24 mouse cellular contexts compared by ENCODE assay signal in the genomic region with DNA sequence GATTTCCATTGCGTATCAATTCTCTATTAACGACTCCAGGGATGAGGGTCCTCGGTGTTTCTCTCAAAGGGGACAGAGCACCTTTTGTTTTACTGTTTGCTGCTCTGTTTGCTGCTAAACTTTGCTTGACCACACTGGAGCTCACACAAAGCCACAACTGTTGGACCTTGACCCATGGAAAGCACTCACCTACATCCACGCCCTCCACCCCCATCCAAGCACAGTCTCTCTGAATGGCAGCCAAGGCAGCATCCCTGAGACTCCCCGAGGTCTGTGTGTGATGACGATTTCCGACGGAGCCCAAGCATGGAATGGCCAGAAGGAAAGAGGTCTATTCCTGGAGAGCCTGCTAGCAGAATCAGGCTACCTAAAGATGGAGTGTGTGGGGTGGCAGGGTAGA. TPM values are rescaled to one million over a fixed set of nuclear protein-coding genes. Genes with fewer than 3 reads are reported as not detected.
DNase-seq lines count a peak whose midpoint lies in the region; ATAC-seq and TF ChIP-seq lines count a peak whose summit lies in the region.
"Had no signal": no experiment of that assay in that cellular context is flagged by ENCODE, and none has a peak within 500 bp of the region (broad histone marks: within the 10 kb centered on the region; RNA-seq: fewer than 3 reads in every experiment).

No protein-coding gene starts in this region.

- TF ChIP-seq POLR2A in kidney, adult 2 months (IDR thresholded peaks at IDR 0.05; ENCODE audit: low read depth, low read length): no peak
- no peak for TF ChIP-seq POLR2A in liver, adult 2 months (IDR thresholded peaks at IDR 0.05; ENCODE audit: extremely low read depth, insufficient read depth, low read length)

- H3K27ac ChIP-seq in kidney, adult 2 months (ENCODE audit: insufficient read depth, low read depth, low read length): peak overlapping the region; percentile 48; the same call in 1 of the 2 replicates
- H3K27ac ChIP-seq in kidney, embryonic 15.5 days: 0 out of 2 replicates have a peak overlapping the region, but pooled peaks have one; percentile 2
- no peak overlapping the region for H3K27ac ChIP-seq in liver, adult 2 months (replicated peaks; ENCODE audit: insufficient read depth, low read depth, low read length)
- H3K27ac ChIP-seq in stomach, embryonic 16.5 days (ENCODE audit: low read length): no peak overlapping the region
- H3K27ac ChIP-seq: forebrain, embryonic 15.5 days; heart, adult 2 months; limb, embryonic 13.5 days; lung, embryonic 15.5 days; neural tube, embryonic 13.5 days had no signal

- H3K36me3 ChIP-seq in kidney, adult 2 months (ENCODE audit: control insufficient read depth, insufficient read depth, low read length): no peaks in the 10 kb centered on the region
- H3K36me3 ChIP-seq in kidney, embryonic 15.5 days: no peaks in the 10 kb centered on the region
- no peaks in the 10 kb centered on the region for H3K36me3 ChIP-seq in liver, adult 2 months (ENCODE audit: control insufficient read depth, insufficient read depth, low read length)
- no peaks in the 10 kb centered on the region for H3K36me3 ChIP-seq in stomach, embryonic 16.5 days (ENCODE audit: control insufficient read depth, insufficient read depth, low read length)
- H3K36me3 ChIP-seq: forebrain, embryonic 15.5 days; limb, embryonic 13.5 days; lung, embryonic 15.5 days; neural tube, embryonic 13.5 days had no signal

- H3K4me2 ChIP-seq in kidney, embryonic 15.5 days: no peak overlapping the region
- H3K4me2 ChIP-seq in stomach, embryonic 16.5 days (ENCODE audit: low read depth, low read length): no peak overlapping the region
- H3K4me2 ChIP-seq: forebrain, embryonic 15.5 days; limb, embryonic 13.5 days; lung, embryonic 15.5 days; neural tube, embryonic 13.5 days had no signal

- WGBS in kidney, adult 2 months: 40% methylated on average over 8 of the region's 8 CpGs
- WGBS in kidney, embryonic 15.5 days: 67% methylated on average over 8 of the region's 8 CpGs
- WGBS in liver, adult 2 months: 23% methylated on average over 8 of the region's 8 CpGs
- 66% methylated on average over 8 of the region's 8 CpGs for WGBS in stomach, embryonic 16.5 days

- H3K27me3 ChIP-seq in kidney, adult 2 months (replicated peaks; ENCODE audit: control insufficient read depth, insufficient read depth, low read length): no peaks in the 10 kb centered on the region
- no peaks in the 10 kb centered on the region for H3K27me3 ChIP-seq in kidney, embryonic 15.5 days
- no peaks in the 10 kb centered on the region for H3K27me3 ChIP-seq in liver, adult 2 months (ENCODE audit: control insufficient read depth, insufficient read depth, low read length)
- no peaks in the 10 kb centered on the region for H3K27me3 ChIP-seq in stomach, embryonic 16.5 days (ENCODE audit: control insufficient read depth, insufficient read depth, low read length)
- H3K27me3 ChIP-seq: forebrain, embryonic 15.5 days; limb, embryonic 13.5 days; lung, embryonic 15.5 days; neural tube, embryonic 13.5 days had no signal

- no peak overlapping the region for H3K4me3 ChIP-seq in kidney, adult 2 months (ENCODE audit: insufficient read depth, low read depth, low read length)
- no peak overlapping the region for H3K4me3 ChIP-seq in kidney, embryonic 15.5 days (replicated peaks)
- no peak overlapping the region for H3K4me3 ChIP-seq in liver, adult 2 months (ENCODE audit: insufficient read depth, low read depth, low read length)
- no peak overlapping the region for H3K4me3 ChIP-seq in stomach, embryonic 16.5 days (replicated peaks; ENCODE audit: low read length)
- H3K4me3 ChIP-seq: forebrain, embryonic 15.5 days; heart, adult 2 months; limb, embryonic 13.5 days; lung, embryonic 15.5 days; neural tube, embryonic 13.5 days had no signal

- DNase-seq in kidney, adult 2 months: peak; percentile 93
- peak; percentile 89 for DNase-seq in liver, adult 2 months (ENCODE audit: extremely low read depth, low read depth, low spot score)
- DNase-seq in cerebellum, adult 11-12 months: no peak
- no peak for DNase-seq in c-Kit-positive CD71-positive TER-119-positive erythroid progenitor cells, embryonic 14.5 days (ENCODE audit: low spot score)
- DNase-seq: cerebellum, postnatal 14 days; embryo, embryonic 11 days; gastrocnemius, postnatal 14 days; heart, adult 2 months; heart, postnatal 4 days; lung, postnatal 4 days; right cerebral cortex, adult 18-20 months; thymus, adult 2 months had no signal

- TF ChIP-seq CTCF in kidney, adult 2 months (conservative IDR thresholded peaks at IDR 0.05; ENCODE audit: insufficient read depth, insufficient read length, low read depth, low read length): no peak
- TF ChIP-seq CTCF in liver, adult 2 months (IDR thresholded peaks at IDR 0.05; ENCODE audit: low read depth, low read length): no peak

- H3K79me2 ChIP-seq in liver, adult 2 months (ENCODE audit: control insufficient read depth, insufficient read depth, low read length): no peaks in the 10 kb centered on the region

- H3K9ac ChIP-seq in kidney, embryonic 15.5 days: no peak overlapping the region
- H3K9ac ChIP-seq in liver, adult 2 months (ENCODE audit: low read depth, low read length): no peak overlapping the region
- H3K9ac ChIP-seq in stomach, embryonic 16.5 days (ENCODE audit: low read length): no peak overlapping the region
- H3K9ac ChIP-seq: forebrain, embryonic 15.5 days; limb, embryonic 13.5 days; lung, embryonic 15.5 days; neural tube, embryonic 13.5 days had no signal

- no peak for ATAC-seq in kidney, embryonic 15.5 days (replicated peaks; ENCODE audit: low FRiP score)
- ATAC-seq in stomach, embryonic 16.5 days (ENCODE audit: insufficient read depth, low FRiP score): 0 out of 2 replicates have a peak, but pooled peaks have one; percentile 48
- ATAC-seq in monocyte, adult 5-6 weeks (replicated peaks; ENCODE audit: insufficient number of reproducible peaks, low FRiP score, low TSS enrichment, poor library complexity, severe bottlenecking): no peak
- ATAC-seq: forebrain, embryonic 15.5 days had no signal

- H3K4me1 ChIP-seq in kidney, adult 2 months (ENCODE audit: control insufficient read depth, insufficient read depth, low read length): peaks cover 29% of the 10 kb centered on the region; the same call in 1 of the 2 replicates
- peaks cover 15% of the 10 kb centered on the region; the same call in 1 of the 2 replicates for H3K4me1 ChIP-seq in kidney, embryonic 15.5 days
- peaks cover 22% of the 10 kb centered on the region for H3K4me1 ChIP-seq in liver, adult 2 months (ENCODE audit: control insufficient read depth, insufficient read depth, low read length)
- H3K4me1 ChIP-seq in stomach, embryonic 16.5 days (ENCODE audit: control insufficient read depth, insufficient read depth, low read length): 0 out of 2 replicates have a peak, but pooled peaks cover 7% of the 10 kb centered on the region
- H3K4me1 ChIP-seq: forebrain, embryonic 15.5 days had no signal

- H3K9me3 ChIP-seq in kidney, embryonic 15.5 days (replicated peaks): no peaks in the 10 kb centered on the region
- no peaks in the 10 kb centered on the region for H3K9me3 ChIP-seq in stomach, embryonic 16.5 days (replicated peaks; ENCODE audit: control insufficient read depth, low read length)
- H3K9me3 ChIP-seq: forebrain, embryonic 15.5 days; limb, embryonic 13.5 days; lung, embryonic 15.5 days; neural tube, embryonic 13.5 days had no signal

RNA-seq across cellular contexts. Expression of a gene that starts 12.8 kb away (rescaled TPM):
- polyA plus RNA-seq in kidney, adult 2 months (2012; rRNA removed): 0.19 TPM in 2 replicates
- polyA plus RNA-seq in kidney, embryonic 15.5 days (2015; fragmentation: Nextera tagmentation; extraction: Ambion mirVana): 1.8 and 2.5 TPM in 2 replicates
- 230 and 425 TPM in 2 replicates for total RNA-seq in liver, adult 2 months (2014; rRNA removed)
- polyA plus RNA-seq in liver, adult 2 months (2012; rRNA removed): 106 and 170 TPM in 2 replicates
- polyA plus RNA-seq in stomach, embryonic 16.5 days (2015; fragmentation: Nextera tagmentation; extraction: Ambion mirVana): 2.6 and 5.8 TPM in 2 replicates
- total RNA-seq in monocyte, adult 5-6 weeks (2017): not detected in 3 replicates
- total RNA-seq: adrenal gland, adult 18-20 months; gastrocnemius, postnatal 14 days; heart, adult 2 months; heart, postnatal 4 days; layer of hippocampus, postnatal 25 days; left cerebral cortex, postnatal 10 days had no signal
- polyA plus RNA-seq: C2C12; forebrain, embryonic 15.5 days; heart, adult 2 months; heart, embryonic 14.5 days; limb, embryonic 13.5 days; lung, embryonic 15.5 days; neural tube, embryonic 13.5 days; thymus, adult 2 months had no signal

RNA-seq across cellular contexts. Expression of a gene that starts 38.9 kb away (rescaled TPM):
- polyA plus RNA-seq in kidney, adult 2 months (2012; rRNA removed): 3.6 and 4.1 TPM in 2 replicates
- 2.1 and 2.9 TPM in 2 replicates for polyA plus RNA-seq in kidney, embryonic 15.5 days (2015; fragmentation: Nextera tagmentation; extraction: Ambion mirVana)
- total RNA-seq in liver, adult 2 months (2014; rRNA removed): 2.1 and 2.4 TPM in 2 replicates
- polyA plus RNA-seq in liver, adult 2 months (2012; rRNA removed): 1.9 and 2.8 TPM in 2 replicates
- polyA plus RNA-seq in stomach, embryonic 16.5 days (2015; fragmentation: Nextera tagmentation; extraction: Ambion mirVana): 1.6 and 1.9 TPM in 2 replicates
- 0.57 TPM in 1 of 3 replicates, not detected in the others for total RNA-seq in monocyte, adult 5-6 weeks (2017)

RNA-seq across cellular contexts. Expression of a gene that starts 48.2 kb away (rescaled TPM):
- polyA plus RNA-seq in kidney, adult 2 months (2012; rRNA removed): 18.8 and 20.8 TPM in 2 replicates
- 121 and 135 TPM in 2 replicates for polyA plus RNA-seq in kidney, embryonic 15.5 days (2015; fragmentation: Nextera tagmentation; extraction: Ambion mirVana)
- 34.3 and 39.3 TPM in 2 replicates for total RNA-seq in liver, adult 2 months (2014; rRNA removed)
- polyA plus RNA-seq in liver, adult 2 months (2012; rRNA removed): 23.3 and 27.2 TPM in 2 replicates
- 180 and 191 TPM in 2 replicates for polyA plus RNA-seq in stomach, embryonic 16.5 days (2015; fragmentation: Nextera tagmentation; extraction: Ambion mirVana)
- total RNA-seq in monocyte, adult 5-6 weeks (2017): 73.8 to 154 TPM (median 152 TPM) in 3 replicates

Comparison
In these comparisons a context has a peak if more than half of its experiments do, and no peak if none do; other contexts are left out.
1. DNase-seq: peak in kidney, adult 2 months (single experiment) and liver, adult 2 months (single experiment); none in cerebellum, adult 11-12 months (single experiment) and c-Kit-positive CD71-positive TER-119-positive erythroid progenitor cells, embryonic 14.5 days (single experiment).
2. H3K27ac ChIP-seq: peak in kidney, adult 2 months (single experiment) and kidney, embryonic 15.5 days (single experiment); none in liver, adult 2 months (single experiment) and stomach, embryonic 16.5 days (single experiment).
3. RNA of a gene that starts 12.8 kb away (polyA plus RNA-seq): 106 to 170 TPM in liver, adult 2 months; 2.6 to 5.8 TPM in stomach, embryonic 16.5 days, 1.8 to 2.5 TPM in kidney, embryonic 15.5 days and 0.19 TPM in kidney, adult 2 months; every median in the first group is over 10 times any median in the second.